Mouse (Mus musculus): ENCODE measurements around the gene Hist1h2ad. TPM values are rescaled to one million over a fixed set of nuclear protein-coding genes. Genes with fewer than 3 reads are reported as not detected.
A peak's percentile ranks its signal among the peaks of the same experiment; 100 is the strongest.

Gene Hist1h2ad
- polyA plus RNA-seq, 1 experiment, result 6.5 TPM

DNA sequence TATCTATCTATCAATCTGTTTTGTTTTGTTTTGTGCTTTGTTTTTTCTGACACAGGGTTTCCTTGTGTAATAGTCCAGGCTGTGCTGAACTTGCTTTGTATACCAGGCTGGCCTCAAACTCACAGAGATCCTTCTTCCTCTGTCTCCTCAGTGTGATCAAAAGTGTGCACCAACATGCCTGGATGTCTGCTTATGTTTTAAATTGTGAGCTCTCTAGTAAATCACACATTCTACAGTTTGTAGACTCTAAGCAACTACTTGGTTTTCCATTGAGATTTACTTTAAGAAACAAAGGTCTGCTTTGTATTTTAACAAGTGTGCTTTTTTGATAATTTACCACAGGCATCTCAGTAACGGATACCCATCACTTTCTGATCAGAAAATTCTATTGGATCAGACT lies 3.7 kb downstream of the Hist1h2ad start:
- no peak for TF ChIP-seq GATA1 (IDR thresholded peaks at IDR 0.05; ENCODE audit: low read length)

DNA sequence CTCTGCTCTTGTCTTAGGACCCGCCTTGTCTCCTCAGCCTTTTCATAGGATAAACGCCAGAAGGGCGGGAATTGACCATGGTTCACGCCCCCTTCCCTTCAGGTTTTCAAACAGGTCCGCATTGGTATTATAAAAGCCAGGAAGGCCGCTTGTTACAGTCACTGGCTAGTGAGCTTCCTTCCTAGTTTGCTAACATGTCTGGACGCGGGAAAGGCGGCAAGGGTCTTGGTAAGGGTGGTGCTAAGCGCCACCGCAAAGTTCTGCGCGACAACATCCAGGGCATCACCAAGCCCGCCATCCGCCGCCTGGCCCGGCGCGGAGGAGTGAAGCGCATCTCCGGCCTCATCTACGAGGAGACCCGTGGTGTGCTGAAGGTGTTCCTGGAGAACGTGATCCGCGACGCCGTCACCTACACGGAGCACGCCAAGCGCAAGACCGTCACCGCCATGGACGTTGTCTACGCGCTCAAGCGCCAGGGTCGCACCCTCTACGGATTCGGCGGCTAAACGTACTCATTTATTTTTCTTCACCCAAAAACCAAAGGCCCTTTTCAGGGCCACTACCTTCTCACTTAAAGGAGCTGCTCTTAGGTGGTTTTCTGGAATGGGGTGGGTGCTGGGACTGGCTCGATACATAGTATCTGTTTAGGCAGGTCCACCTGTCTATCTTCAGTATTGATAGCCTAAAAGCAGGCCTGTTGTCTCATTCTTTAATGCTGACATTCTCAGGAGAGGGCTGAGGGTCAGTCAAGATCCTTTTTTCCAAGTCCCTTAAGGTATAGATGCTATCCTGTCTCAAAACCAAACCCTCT lies 7.4 kb downstream of the Hist1h2ad start, which contains the start of gene Hist1h4d:
Gene Hist1h4d (plus strand): TSS at position 191 of the 811 bp plus-strand sequence.
- no peak for TF ChIP-seq GATA1 (IDR thresholded peaks at IDR 0.05; ENCODE audit: low read length)

DNA sequence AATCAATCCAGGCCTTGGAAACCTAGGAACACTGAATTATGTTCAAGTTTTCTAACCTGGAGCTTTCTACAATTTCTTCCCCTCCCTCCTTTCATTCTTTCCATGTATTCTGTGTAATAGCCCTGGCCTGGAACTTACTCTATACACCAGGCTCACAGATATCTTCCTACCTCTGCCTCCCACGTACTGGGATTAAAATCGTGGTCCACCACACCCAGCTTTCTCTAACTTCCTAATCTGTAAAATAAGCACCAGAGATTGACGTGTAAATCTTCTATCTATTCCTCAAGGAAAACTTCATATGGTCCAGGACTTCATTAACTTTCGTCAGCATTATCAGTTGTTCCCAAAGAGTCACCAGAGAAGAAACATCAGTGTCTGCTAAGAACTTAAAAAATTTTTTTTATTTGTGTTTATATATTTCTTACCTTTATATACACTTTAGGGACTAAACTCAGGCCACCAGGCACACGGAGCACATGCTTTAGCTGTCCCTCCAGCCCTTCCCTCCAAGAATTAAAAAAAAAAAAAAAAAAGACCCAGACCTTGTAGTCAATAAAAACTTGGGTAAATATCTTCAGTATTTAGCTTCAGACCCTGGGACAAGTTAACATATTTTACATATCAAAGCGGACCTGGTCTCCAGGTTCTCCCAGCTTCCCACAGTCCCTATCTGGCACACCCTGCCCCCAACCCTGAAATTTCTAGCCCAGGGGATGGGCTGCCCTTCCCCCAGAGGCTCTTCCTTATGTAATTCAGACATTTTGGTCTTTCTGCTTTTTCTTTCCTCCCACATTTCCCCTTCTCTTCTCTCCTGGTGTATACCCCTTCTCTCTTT lies 8.3 kb downstream of the Hist1h2ad start:
- TF ChIP-seq GATA1 (IDR thresholded peaks at IDR 0.05; ENCODE audit: low read length), result no peak

GRCm38 (mm10) chr13:23583387-23584068 lies 9.3 kb downstream of the Hist1h2ad start:
- no peak for TF ChIP-seq GATA1 (IDR thresholded peaks at IDR 0.05; ENCODE audit: low read length)

GRCm38 (mm10) chr13:23584331-23584730 lies 10.2 kb downstream of the Hist1h2ad start:
- TF ChIP-seq GATA1 (IDR thresholded peaks at IDR 0.05; ENCODE audit: low read length), result no peak

GRCm38 (mm10) chr13:23585029-23585441 lies 10.9 kb downstream of the Hist1h2ad start:
- no peak for TF ChIP-seq GATA1 (IDR thresholded peaks at IDR 0.05; ENCODE audit: low read length)

DNA sequence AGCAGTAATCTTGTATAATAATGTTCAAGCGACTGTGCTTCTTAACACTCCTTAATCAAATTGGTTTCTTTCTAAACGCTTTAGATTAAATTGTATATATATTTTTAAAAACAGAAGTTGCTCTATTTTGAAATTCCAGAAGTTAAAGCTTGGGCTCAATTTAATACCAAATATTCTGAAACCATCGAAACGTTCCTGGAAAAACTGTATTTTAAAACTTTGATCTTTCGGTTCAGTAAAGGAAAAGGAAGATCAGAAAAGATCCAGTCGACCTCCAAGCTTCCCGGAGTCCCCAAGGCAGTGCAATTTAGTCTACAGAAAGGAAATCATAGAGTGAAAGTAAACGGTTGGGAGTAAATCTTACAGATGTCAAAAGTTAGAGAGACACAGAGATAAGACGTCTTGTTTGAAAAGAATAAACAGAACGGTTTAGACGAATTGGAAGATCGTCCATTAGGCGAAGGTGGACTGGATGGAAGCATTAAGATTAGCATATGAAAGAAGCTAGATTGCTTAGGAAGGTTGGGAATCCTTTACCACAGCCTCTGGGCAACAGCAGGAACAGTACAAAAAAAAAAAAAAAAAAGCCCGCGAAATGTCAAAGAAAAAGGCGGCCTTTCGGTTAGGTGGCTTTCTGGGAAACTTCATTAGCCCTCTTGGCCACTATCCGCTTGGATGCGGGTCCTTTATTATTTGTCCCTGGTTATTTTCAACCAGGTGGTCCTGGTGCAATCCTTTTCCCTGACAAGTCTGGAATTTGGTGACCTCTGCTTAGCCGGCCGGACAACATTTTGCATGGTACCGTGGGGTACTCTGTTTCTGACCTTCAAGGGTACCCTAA lies 12.1 kb downstream of the Hist1h2ad start:
- TF ChIP-seq GATA1 (IDR thresholded peaks at IDR 0.05; ENCODE audit: low read length), result no peak

DNA sequence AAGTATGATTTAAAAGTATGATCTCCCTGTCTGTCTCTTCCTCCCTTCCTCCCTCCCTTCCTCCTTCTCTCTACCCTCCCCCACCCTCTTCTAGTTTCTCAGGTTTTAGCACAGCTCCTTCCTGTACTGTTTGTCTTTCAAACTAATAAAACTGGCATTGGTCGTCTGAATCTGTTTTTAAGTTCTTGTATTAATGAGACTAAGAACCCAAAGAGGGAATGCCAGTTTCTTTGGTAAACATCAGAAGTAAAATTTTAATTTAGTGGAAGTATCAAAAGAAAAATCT lies 12.7 kb downstream of the Hist1h2ad start:
- TF ChIP-seq GATA1 (IDR thresholded peaks at IDR 0.05; ENCODE audit: low read length), result no peak

GRCm38 (mm10) chr13:23591206-23591605 lies 17.0 kb downstream of the Hist1h2ad start:
- no peak for TF ChIP-seq GATA1 (IDR thresholded peaks at IDR 0.05; ENCODE audit: low read length)

- peak; percentile 42 for TF ChIP-seq GATA1 (IDR thresholded peaks at IDR 0.05; ENCODE audit: low read length)
These were observed 17.7 kb downstream of the Hist1h2ad start for GRCm38 (mm10) chr13:23591886-23592285.

DNA sequence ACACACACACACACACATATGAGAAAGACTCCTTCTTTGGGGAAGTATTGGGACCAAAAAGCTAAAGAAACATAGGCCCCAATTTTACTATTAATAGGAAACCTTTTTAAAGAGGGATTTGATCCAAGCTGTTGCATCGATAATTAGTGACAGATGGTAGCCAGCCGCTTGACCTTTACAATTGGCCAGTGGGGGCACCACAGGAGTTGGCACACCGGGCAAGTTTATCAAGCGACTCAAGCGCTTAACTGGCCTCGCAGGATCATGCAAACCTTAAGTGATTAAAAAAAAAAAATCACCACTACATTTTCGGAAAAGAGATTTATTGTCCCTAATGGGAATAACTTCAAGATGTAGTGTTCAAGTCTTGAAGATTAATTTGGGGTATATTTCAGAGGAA lies 18.4 kb downstream of the Hist1h2ad start:
- TF ChIP-seq GATA1 (IDR thresholded peaks at IDR 0.05; ENCODE audit: low read length), result no peak

DNA sequence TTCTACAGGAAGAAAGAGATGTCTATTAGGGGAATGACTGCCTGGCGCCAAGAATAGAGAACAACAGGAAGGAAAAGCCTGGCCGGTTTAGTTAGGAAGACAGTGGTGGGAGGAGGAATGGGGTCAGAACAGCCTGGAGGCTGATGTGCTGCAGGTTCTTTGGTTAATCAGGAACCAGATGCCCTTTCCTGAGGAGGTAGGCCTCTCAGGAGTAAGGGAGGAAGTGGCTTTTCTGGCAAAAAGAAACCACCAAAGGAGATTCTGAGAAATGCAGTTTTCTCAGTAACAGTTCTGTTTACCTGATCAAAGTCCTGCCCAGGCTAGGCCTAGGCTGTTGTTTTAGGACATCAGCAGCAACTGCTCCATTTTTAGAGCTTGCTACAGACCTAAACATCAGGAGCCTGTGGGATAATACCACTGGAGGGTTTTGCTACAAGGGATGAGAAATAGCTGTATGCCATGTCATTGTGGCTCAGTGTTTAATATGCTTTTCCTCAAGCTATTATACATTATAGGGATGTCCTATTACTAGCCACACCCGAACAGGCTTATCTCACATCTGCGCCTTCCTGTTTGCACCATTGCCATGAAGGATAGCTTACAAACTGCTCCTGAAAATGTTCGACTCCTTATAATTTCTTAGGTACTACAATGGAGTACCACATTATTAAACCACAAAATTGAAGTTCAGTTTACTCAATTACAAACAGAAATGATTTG lies 19.0 kb downstream of the Hist1h2ad start:
- TF ChIP-seq GATA1 (IDR thresholded peaks at IDR 0.05; ENCODE audit: low read length), result no peak

- TF ChIP-seq GATA1 (IDR thresholded peaks at IDR 0.05; ENCODE audit: low read length), result no peak
These were observed 21.0 kb downstream of the Hist1h2ad start for GRCm38 (mm10) chr13:23595185-23595584.

DNA sequence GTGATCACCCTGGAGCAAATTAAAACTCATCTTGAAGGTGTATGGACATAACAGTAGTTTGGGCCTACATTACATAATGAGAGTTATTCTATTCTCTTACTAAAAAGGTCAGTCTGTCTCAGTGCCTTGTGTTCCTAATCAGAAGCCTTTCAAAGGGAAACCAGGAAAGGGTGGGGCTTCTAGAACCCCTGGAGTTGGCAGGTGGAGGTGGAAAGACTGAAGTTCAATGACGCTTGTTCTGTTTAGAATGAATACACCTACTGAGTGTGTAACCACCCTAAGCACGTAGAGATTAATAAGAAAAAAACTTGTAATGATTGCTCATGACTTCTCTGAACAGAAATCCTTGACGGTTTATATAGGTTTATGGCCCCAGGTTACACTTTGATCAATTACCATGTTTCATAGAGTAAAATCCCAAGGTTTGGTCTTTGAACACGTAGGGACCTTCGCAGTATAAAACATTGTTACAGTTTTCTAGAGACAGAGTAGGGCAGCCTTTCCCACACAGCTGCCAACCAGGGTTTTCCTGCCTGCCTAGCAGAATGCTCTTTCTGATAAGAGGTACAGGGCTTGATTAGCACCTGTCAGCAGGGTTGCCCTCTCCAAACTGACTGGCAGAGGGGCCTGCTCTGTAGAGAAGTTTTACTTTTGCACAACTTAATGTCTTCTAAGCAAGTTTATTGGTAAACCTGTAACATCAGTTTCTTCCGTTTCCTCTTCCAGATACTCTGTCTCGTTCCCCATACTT lies 21.6 kb downstream of the Hist1h2ad start:
- TF ChIP-seq GATA1 (IDR thresholded peaks at IDR 0.05; ENCODE audit: low read length), result peak; percentile 32
